Mouse (Mus musculus) urinary bladder, postnatal 4 days (tissue): Measurements from ENCODE around the gene P2rx6.

Source experiments
- DNase-seq, 2 experiments: peaks; one replicate each; pipeline ENCODE4 v3.0.0; 2021 to 2022; ENCODE audit warnings: low spot score in 2 of 2

Gene P2rx6

GRCm38 (mm10) chr16:17626269-17626555, 64.5 kb downstream of the P2rx6 start:
- DNase-seq: no peak
